Mouse (Mus musculus) brain, embryonic 14.5 days (tissue): ENCODE data around the gene Slc46a1. TPM values are rescaled to one million over a fixed set of nuclear protein-coding genes. Genes with fewer than 3 reads are reported as not detected.

Experiments used
- DNase-seq: peaks from one replicate; pipeline ENCODE4 v3.0.0-alpha.2; 2011; ENCODE audit warnings: low read depth
- CTCF ChIP-seq: fragments of 200-500 bp; IDR thresholded peaks from 2 replicates; pipeline ENCODE4 v1.5.1; 2012; ENCODE audit warnings: inconsistent platforms, mild to moderate bottlenecking, moderate library complexity, borderline replicate concordance; ENCODE audit not compliant: insufficient read depth, insufficient read length; ENCODE audit errors: extremely low read depth
- POLR2A ChIP-seq: fragments of 200-500 bp; IDR thresholded peaks from 2 replicates; pipeline ENCODE4 v1.6.1; 2012; ENCODE audit warnings: mild to moderate bottlenecking, inconsistent platforms, borderline replicate concordance; ENCODE audit not compliant: poor library complexity, insufficient read depth, insufficient read length, severe bottlenecking; ENCODE audit errors: extremely low read depth
- polyA plus RNA-seq: library from polyadenylated mRNA; depleted of rRNA; stranded (reverse); fragments of >200 nt; gene quantifications from 2 replicates; pipeline ENCODE4 v1.2.3, GENCODE M21; 2012; rRNA removed

Gene Slc46a1
- polyA plus RNA-seq = 15.1 and 15.5 TPM in 2 replicates

- TF ChIP-seq POLR2A (0 out of 2 replicates have a peak, but pooled peaks have one; percentile 5), CTCF (no peak)
- peak; percentile 88 for DNase-seq
These were observed at the start of gene Slc46a1 for GRCm38 (mm10) chr11:78465568-78466180. TSS of gene Slc46a1 (plus strand) at chr11:78465697.

GRCm38 (mm10) chr11:78416854-78417253 lies 48.6 kb upstream of the Slc46a1 start:
- TF ChIP-seq POLR2A (no peak), CTCF (no peak)
- DNase-seq = no peak

DNA sequence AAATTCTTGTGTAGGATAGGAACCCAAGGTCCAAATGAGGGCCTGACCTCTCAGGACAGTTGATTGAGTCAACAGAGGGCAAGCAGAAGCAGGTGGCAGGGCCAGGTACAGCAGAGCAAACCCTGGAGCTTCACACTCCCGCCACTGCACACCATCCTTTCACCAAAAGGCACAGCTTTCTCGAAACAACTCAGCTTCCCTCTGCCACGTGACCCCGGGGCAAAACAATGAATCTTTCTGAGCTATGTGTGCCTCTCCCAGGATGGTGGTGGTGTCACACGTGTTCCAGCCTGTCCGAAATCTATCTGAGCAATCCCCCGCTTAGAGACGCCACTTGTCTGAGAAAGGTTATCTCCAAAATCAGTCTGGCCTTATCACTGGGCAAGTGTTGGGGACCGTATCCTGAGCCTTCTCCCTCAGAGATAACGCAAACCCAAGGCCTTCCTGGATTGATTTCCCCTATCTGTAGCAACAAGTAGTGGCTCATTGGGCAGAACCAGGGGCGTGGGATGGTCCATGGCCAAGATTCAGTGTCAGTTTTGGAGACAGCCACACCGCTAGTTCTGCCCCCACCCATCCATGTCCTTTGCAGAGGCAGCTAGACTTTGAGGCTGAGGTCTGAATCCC lies 45.1 kb upstream of the Slc46a1 start:
- TF ChIP-seq POLR2A = no peak
- TF ChIP-seq CTCF = no peak
- DNase-seq = no peak

- TF ChIP-seq CTCF (no peak), POLR2A (no peak)
- no peak for DNase-seq
These were observed 44.1 kb upstream of the Slc46a1 start for GRCm38 (mm10) chr11:78421201-78422009.

GRCm38 (mm10) chr11:78422055-78422819 lies 43.3 kb upstream of the Slc46a1 start, which contains the start of gene Slc13a2:
TSS of gene Slc13a2 (minus strand) at chr11:78422217.
- DNase-seq = no peak
- TF ChIP-seq CTCF = no peak
- no peak for TF ChIP-seq POLR2A

- DNase-seq = peak; percentile 13
- no peak for TF ChIP-seq CTCF
- TF ChIP-seq POLR2A = no peak
These were observed 41.1 kb upstream of the Slc46a1 start for GRCm38 (mm10) chr11:78424352-78424751.

DNA sequence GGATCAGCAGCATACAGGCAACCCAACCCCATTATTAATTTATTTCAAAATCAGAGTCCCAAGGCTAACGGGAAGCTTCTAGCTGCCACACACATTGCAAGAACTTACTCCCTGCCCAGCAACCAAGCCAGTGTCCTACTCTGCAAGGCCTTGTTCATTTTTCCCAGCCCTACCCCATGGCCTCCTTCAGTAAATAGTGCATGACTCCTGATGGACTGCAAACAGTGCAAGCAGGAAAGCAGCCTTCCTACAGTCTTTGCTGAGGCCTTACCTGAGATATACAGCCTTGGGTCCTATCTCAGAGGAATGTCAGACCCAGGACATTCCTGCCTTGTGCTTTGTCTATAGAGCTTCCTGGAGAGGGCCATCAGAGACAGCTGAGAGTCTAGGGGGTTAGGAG lies 39.9 kb upstream of the Slc46a1 start:
- TF ChIP-seq CTCF (no peak), POLR2A (no peak)
- no peak for DNase-seq

DNA sequence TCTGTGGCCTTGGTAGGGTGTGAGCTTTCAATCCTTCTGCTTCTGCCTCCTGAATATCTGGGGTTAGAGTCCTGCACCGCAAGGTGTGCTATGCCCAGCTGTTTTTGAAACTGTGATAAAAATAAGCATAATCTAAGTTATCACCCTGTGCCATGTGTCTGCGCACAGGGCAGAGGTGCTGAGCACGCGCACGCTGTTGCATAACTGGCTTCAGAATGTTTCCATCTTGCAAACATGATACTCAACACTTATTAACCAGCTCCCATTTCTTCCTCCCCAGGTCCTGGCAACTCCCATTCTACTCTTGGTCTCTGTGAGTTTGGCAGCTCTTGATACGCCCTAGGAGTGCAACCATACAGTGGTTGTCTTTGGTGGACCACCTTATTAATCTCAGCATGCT lies 37.8 kb upstream of the Slc46a1 start:
- TF ChIP-seq POLR2A (no peak), CTCF (no peak)

DNA sequence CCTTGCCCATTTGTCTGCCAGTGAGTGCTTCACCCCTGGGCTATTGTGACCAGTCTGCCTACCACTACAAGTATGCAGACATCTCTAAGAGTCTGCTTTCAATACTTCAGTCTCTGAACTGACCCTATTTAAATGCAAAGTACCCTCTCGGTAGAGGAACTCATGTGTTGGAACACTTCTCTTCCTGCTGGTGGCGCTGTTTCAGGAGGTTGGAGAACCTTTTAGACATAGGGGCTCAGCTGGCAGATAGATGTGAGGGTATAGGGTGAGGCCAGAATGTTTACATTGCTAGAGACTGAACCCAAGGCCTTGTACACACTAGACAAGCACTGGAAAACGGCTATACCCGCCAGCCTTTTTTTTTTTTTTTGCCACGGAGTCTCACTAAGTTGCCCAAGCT lies 37.2 kb upstream of the Slc46a1 start:
- no peak for TF ChIP-seq POLR2A
- no peak for TF ChIP-seq CTCF
- no peak for DNase-seq

More for the DNA sequence above, 37.8 kb upstream of the Slc46a1 start:
- DNase-seq = no peak

DNA sequence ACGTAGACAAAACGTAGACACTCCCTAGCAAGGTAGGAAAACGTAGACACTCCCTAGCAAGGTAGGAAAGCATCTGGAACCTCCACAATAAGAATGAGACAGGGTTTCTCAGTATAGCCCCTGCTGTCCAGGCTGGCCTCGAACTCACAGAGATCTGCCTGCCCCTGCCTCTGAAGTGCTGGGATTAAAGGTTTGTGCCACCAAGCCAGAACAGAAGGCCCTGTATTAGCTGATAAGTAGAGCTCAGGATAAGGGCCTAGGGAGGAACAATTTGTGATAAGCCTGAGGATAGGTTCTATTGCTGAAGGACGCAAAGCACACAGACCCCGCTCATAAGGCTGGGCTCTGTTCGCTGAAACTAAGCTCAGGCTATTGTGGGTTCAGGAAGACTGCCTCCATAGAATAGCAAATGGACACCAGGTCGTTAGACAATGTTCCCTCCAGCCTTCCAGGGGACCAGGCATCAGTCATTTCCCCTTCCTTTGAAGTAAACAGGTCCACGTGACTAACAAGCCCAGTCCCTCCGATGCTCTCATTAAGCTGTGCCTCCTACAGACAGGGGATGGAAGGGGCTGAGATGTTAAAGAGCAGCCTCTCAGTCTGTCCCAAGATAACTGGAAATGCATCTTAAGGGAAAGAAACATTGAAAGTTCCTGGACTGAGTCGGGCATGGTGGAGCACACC lies 35.2 kb upstream of the Slc46a1 start:
- TF ChIP-seq CTCF = no peak
- TF ChIP-seq POLR2A = no peak
- DNase-seq = peak; percentile 11
